Mouse (Mus musculus) midbrain, embryonic 11.5 days (tissue): ENCODE measurements around the gene Lmbr1l. TPM values are rescaled to one million over a fixed set of nuclear protein-coding genes. Genes with fewer than 3 reads are reported as not detected.
"Not testable (repeated sequence)": the region's sequence is repeated elsewhere in the genome, so short reads cannot be mapped to it uniquely, and the experiment has no call there.

Source experiments
- ATAC-seq: fragments of 200-750 bp; cut with Nextera tagmentation; 2 replicates; pipeline ENCODE4 v1.8.0; 2017; ENCODE audit warnings: moderate TSS enrichment, moderate library complexity; ENCODE audit not compliant: low FRiP score
- DNase-seq: peaks from one replicate; pipeline ENCODE4 v3.0.0; 2015; ENCODE audit warnings: low spot score; ENCODE audit errors: missing footprints
- H3K27ac ChIP-seq: fragments of 300-500 bp; sonication (generic); 2 replicates; pipeline ENCODE4 v1.5.1; 2014; ENCODE audit warnings: low read depth, low read length
- H3K27me3 ChIP-seq: fragments of 300-500 bp; sonication (generic); 2 replicates; pipeline ENCODE4 v1.6.1; 2014; ENCODE audit warnings: mild to moderate bottlenecking, low read length, moderate library complexity, mixed read lengths; ENCODE audit not compliant: control insufficient read depth, insufficient read depth
- H3K36me3 ChIP-seq: fragments of 300-500 bp; sonication (generic); 2 replicates; pipeline ENCODE4 v1.6.1; 2014; ENCODE audit warnings: mild to moderate bottlenecking, low read length, moderate library complexity, mixed read lengths; ENCODE audit not compliant: control insufficient read depth, insufficient read depth
- H3K4me1 ChIP-seq: fragments of 300-500 bp; sonication (generic); 2 replicates; pipeline ENCODE4 v1.6.1; 2014; ENCODE audit warnings: low read length; ENCODE audit not compliant: control insufficient read depth, insufficient read depth
- H3K4me2 ChIP-seq: fragments of 300-500 bp; sonication (generic); 2 replicates; pipeline ENCODE4 v1.6.1; 2014; ENCODE audit warnings: mild to moderate bottlenecking, moderate library complexity
- H3K4me3 ChIP-seq: fragments of 300-500 bp; sonication (generic); 2 replicates; pipeline ENCODE4 v1.5.1; 2014; ENCODE audit warnings: low read depth, low read length
- H3K9ac ChIP-seq: fragments of 300-500 bp; sonication (generic); 2 replicates; pipeline ENCODE4 v1.6.1; 2014; ENCODE audit warnings: low read length
- H3K9me3 ChIP-seq: fragments of 300-500 bp; sonication (generic); 2 replicates; pipeline ENCODE4 v1.6.1; 2016; ENCODE audit warnings: low read length; ENCODE audit not compliant: control insufficient read depth
- WGBS: fragments of 180-500 bp; shearing (Covaris S2); extraction: QIAGEN DNeasy Blood & Tissue Kit; methylation state at CpG from one replicate; pipeline ENCODE4 v1.1.7; 2014; 5-methylcytosine and 5-hydroxymethylcytosine counted together
- polyA plus RNA-seq: library from polyadenylated mRNA; unstranded; fragments of >200 nt; fragmentation: Nextera tagmentation; extraction: Ambion mirVana; gene quantifications from 2 replicates; pipeline ENCODE4 v1.2.1, GENCODE M21; 2014

Lmbr1l gene
- polyA plus RNA-seq, 1 experiment from 2014 or later: 9.8 TPM

DNA sequence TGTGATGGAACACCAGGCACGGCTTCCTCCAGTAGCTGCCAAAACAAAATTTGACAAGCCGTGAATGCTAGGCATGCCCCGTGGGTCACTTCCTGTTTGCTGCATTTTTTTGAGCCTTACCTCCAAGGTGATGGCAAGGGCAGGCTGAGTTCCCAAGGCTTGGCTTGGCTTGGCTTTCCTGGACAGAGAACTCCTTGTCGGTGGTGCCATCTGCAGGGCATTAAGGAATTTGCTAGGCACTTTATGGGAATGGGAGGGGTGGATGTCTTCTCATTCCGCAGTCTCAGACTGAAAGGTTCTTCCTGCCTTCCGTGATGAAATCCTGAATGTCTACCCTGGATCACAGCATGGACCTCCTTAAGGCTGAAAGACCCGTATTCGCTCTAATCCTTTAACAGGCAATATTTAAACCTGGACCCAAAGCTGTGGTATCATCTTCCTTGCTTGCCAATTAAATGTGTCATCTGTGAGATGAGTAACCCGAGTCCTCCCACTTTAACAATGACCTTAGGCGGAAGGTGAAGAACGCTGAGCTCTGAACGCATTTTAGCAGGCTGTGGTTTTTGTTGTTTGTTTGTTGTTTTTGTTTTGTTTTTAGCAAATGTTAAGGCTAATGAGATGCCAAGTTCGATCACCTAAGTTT lies 10.7 kb upstream of the Lmbr1l start:
- peaks cover 4% of the 10 kb centered on the region for H3K4me1 ChIP-seq
- H3K4me2 ChIP-seq: no peak overlapping the region
- H3K4me3 ChIP-seq: no peak overlapping the region
- 19% methylated on average over 13 of the region's 13 CpGs for WGBS
- H3K9ac ChIP-seq: no peak overlapping the region
- H3K36me3 ChIP-seq: peaks cover 2% of the 10 kb centered on the region
- DNase-seq (peak; percentile 92), ATAC-seq (peak; percentile 16; the same call in 1 of the 2 replicates)
- H3K27ac ChIP-seq: no peak overlapping the region
- H3K9me3 ChIP-seq: no peaks in the 10 kb centered on the region
- H3K27me3 ChIP-seq: no peaks in the 10 kb centered on the region

DNA sequence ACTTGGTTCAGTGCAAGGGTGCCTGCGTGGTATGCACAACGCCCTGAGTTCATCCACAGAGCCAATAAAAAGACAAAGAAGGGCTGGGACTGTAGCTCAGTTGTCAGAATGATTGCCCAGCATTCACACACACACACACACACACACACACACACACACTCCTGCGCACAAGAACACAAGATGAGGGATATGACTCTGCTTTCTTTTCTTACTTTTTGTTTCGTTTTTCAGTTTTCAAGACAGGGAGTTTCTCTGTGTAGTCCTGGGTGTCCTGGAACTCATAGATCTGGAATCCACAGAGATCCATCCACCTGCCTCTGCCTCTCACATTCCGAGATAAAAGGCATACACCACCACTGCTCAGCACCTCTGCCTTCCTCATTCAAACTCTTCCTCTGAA lies 9.5 kb upstream of the Lmbr1l start:
- no peak overlapping the region for H3K4me3 ChIP-seq
- no peaks in the 10 kb centered on the region for H3K4me1 ChIP-seq
- peaks cover 2% of the 10 kb centered on the region; the same call in 1 of the 2 replicates for H3K36me3 ChIP-seq
- no peaks in the 10 kb centered on the region for H3K27me3 ChIP-seq
- H3K4me2 ChIP-seq: no peak overlapping the region
- no peaks in the 10 kb centered on the region for H3K9me3 ChIP-seq
- no peak for DNase-seq
- no peak overlapping the region for H3K27ac ChIP-seq
- H3K9ac ChIP-seq: 0 out of 2 replicates have a peak overlapping the region, but pooled peaks have one; percentile 4
- no peak for ATAC-seq
- WGBS: 87% methylated on average over 5 of the region's 5 CpGs

DNA sequence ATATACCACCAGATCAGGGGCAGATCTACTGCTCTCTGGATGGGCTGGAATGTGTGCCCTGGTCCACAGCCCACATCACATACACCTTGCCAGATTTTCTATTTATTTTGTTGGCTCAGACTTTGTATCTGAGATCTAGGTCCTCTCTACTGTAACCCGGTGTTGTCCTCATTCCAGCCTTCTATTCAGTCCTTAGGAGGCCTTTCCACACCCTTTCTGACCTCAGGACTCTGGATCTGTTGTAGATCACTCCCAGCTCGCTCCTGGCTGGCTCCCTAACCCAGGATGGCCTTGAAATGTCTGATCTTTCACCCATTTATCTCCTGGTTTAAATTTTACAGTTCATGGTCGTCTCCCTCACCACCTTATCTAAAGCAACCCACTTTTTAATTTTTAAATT lies 6.7 kb upstream of the Lmbr1l start:
- ATAC-seq: no peak
- Histone ChIP-seq H3K4me2 (no peak overlapping the region), H3K4me1 (no peaks in the 10 kb centered on the region), H3K9ac (no peak overlapping the region), H3K27me3 (no peaks in the 10 kb centered on the region), H3K27ac (no peak overlapping the region), H3K4me3 (no peak overlapping the region), H3K36me3 (no peaks in the 10 kb centered on the region), H3K9me3 (no peaks in the 10 kb centered on the region)
- no peak for DNase-seq
- 79% methylated on average over 3 of the region's 3 CpGs for WGBS

DNA sequence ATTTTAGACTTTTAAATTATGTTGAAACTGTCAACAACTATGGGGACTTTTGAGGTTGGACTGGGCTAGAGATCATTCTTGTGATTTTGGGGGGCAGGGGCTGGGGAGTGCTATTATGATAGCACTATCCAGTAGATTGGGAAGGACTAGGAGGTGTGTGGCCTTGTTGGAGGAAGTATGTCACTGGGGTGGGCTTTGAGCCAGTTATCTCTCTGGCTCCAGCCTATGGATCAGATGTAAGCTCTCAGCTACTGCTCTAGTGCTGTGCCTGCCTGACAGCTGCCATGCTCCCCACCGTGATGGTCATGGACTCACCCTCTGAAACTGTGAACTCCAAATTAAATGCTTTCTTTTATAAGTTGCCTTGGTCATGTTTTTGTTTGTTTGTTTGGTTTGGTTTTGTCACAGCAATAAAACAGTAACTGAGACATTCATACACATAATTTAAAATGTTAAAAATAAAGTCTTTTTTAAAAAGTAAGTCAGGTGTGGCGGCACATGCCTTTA lies 5.1 kb upstream of the Lmbr1l start:
- Histone ChIP-seq H3K27ac (no peak overlapping the region), H3K36me3 (no peaks in the 10 kb centered on the region), H3K9me3 (no peaks in the 10 kb centered on the region), H3K9ac (no peak overlapping the region), H3K4me2 (no peak overlapping the region), H3K4me3 (no peak overlapping the region), H3K27me3 (no peaks in the 10 kb centered on the region), H3K4me1 (no peaks in the 10 kb centered on the region)
- WGBS: 86% methylated on average over 2 of the region's 2 CpGs
- DNase-seq: no peak
- no peak for ATAC-seq

DNA sequence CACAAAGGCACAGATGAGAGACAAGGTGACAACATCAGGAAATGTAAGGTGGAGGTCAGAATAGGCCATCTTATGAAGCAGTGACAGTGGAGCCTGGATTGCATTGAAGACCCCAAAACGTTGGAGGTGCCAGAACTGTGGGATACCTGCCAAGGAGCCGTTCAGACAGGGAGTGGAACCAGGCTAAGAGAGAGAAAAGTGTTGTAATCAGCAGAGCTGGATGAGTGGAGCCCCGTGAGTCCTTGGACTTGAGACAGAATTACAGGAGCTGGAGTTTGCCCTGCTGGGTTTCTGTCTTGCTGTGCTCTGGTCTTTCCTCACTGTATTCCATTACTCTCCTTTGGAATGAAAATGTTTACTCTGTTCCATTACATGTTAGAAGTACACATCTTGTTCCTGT lies 4.5 kb upstream of the Lmbr1l start:
- no peak for ATAC-seq
- H3K4me2 ChIP-seq: no peak overlapping the region
- H3K4me3 ChIP-seq: no peak overlapping the region
- H3K9me3 ChIP-seq: no peaks in the 10 kb centered on the region
- DNase-seq: no peak
- no peak overlapping the region for H3K9ac ChIP-seq
- 57% methylated on average over 3 of the region's 3 CpGs for WGBS
- H3K4me1 ChIP-seq: no peaks in the 10 kb centered on the region
- H3K27me3 ChIP-seq: no peaks in the 10 kb centered on the region
- no peaks in the 10 kb centered on the region for H3K36me3 ChIP-seq
- no peak overlapping the region for H3K27ac ChIP-seq

DNA sequence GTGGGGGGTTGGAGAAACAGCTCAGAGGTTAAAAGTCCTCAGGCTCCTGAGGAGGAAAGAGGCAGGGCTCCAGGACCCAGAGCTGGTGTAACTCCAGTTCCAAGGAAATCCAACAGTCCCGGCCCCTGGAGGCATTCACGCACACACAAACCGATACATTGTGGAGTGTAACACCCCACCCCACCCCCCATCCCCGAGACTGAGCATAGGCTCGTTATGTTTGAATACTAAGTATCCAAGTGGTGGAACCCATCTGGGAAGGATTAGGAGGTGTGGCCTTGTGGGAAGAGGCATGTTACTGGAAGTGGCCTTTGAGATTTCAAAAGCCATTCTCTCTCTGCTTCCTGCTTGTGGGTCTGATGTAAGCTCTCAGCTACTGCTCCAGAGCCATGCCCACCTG lies 3.5 kb upstream of the Lmbr1l start:
- no peaks in the 10 kb centered on the region for H3K36me3 ChIP-seq
- H3K9me3 ChIP-seq: no peaks in the 10 kb centered on the region
- H3K9ac ChIP-seq: no peak overlapping the region
- no peak overlapping the region for H3K4me3 ChIP-seq
- 85% methylated on average over 5 of the region's 5 CpGs for WGBS
- no peak for DNase-seq
- ATAC-seq: no peak
- peaks cover 4% of the 10 kb centered on the region for H3K4me1 ChIP-seq
- H3K27ac ChIP-seq: no peak overlapping the region
- H3K27me3 ChIP-seq: no peaks in the 10 kb centered on the region
- H3K4me2 ChIP-seq: no peak overlapping the region

DNA sequence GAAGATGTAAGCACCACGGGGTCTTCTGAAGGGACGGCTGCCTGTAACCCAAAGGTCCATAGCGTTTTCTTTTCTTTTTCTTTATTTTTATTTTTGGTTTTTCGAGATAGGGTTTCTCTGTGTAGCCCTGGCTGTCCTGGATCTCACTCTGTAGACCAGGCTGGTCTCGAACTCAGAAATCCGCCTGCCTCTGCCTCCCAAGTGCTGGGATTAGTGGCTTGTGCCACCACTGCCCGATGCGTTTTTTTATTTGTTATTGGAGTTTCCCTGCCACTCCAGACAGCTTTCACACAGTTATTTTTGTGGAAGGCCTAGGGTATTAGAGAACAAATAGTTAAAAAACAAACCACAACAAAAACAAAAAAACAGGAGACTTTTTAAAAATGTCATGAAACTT lies 466 bp upstream of the Lmbr1l start:
- ATAC-seq, H3K27me3 ChIP-seq, H3K9me3 ChIP-seq, H3K27ac ChIP-seq, H3K36me3 ChIP-seq: not testable (repeated sequence)
- peak; percentile 76 for DNase-seq
- 32% methylated on average over 8 of the region's 8 CpGs for WGBS
- peak overlapping the region; percentile 92 for H3K4me3 ChIP-seq
- peak overlapping the region; percentile 59 for H3K4me2 ChIP-seq
- peaks cover 11% of the 10 kb centered on the region for H3K4me1 ChIP-seq
- H3K9ac ChIP-seq: peak overlapping the region; percentile 89

DNA sequence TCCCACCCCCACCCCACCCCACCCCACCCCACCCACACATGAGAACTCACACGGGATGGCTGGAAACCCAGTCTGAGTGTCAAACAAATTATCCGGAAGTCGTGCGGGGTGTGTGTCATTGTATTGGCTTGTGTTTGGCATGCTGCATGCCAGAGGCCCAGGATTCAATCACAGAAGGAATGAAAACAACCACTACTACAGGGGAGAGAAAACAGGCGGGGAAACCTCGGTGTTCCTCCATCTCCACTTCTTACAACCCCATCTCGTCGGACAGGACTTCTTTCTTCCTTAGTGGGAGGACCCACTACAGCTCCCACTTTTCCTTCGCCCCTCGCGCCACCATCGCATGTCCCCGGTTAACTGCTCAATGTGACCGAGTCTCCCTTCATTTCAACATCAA lies 940 bp downstream of the Lmbr1l start:
- H3K9me3 ChIP-seq: no peaks in the 10 kb centered on the region
- DNase-seq: no peak
- ATAC-seq: peak; percentile 0; the same call in 1 of the 2 replicates
- H3K36me3 ChIP-seq: peaks cover under 1% of the 10 kb centered on the region; the same call in 1 of the 2 replicates
- peak overlapping the region; percentile 92 for H3K4me3 ChIP-seq
- under 1% methylated on average over 14 of the region's 14 CpGs for WGBS
- H3K4me1 ChIP-seq: peaks cover 11% of the 10 kb centered on the region
- H3K27ac ChIP-seq: peak overlapping the region; percentile 89
- H3K9ac ChIP-seq: peak overlapping the region; percentile 89
- no peaks in the 10 kb centered on the region for H3K27me3 ChIP-seq
- H3K4me2 ChIP-seq: peak overlapping the region; percentile 59

DNA sequence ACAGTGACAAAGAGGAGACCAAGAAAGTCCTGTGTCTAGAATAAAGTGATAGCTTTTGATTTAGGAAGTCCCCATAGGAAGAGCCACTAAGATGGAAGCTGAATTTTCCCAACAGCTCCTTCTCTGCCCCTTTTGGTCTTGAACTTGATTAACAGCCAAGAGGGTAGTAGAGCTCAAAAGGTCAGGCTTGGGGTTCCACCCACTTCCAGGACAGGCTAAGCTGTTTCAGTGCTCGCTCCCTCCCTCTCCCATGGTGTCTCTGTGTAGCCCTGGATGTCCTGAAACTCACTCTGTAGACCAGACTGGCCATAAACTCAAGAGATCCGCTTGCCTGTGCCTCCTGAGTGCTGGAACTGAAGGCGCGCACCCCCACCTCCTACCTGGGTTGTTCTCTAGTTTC lies 2.0 kb downstream of the Lmbr1l start:
- no peak for DNase-seq
- Histone ChIP-seq H3K4me1 (peaks cover 11% of the 10 kb centered on the region), H3K4me3 (no peak overlapping the region), H3K4me2 (peak overlapping the region; percentile 59), H3K9ac (no peak overlapping the region), H3K27me3 (no peaks in the 10 kb centered on the region), H3K36me3 (peaks cover 9% of the 10 kb centered on the region; the same call in 1 of the 2 replicates), H3K9me3 (no peaks in the 10 kb centered on the region), H3K27ac (no peak overlapping the region)
- no peak for ATAC-seq
- 89% methylated on average over 4 of the region's 4 CpGs for WGBS
